Mouse (Mus musculus) layer of hippocampus, adult 9-11 months (tissue): Measurements from ENCODE around the gene BB287469.
"Not testable (repeated sequence)": the region's sequence is repeated elsewhere in the genome, so short reads cannot be mapped to it uniquely, and the experiment has no call there.

Experiments used
- DNase-seq: peaks from one replicate; pipeline ENCODE4 v3.0.0; 2022

BB287469 gene

GRCm38 (mm10) chr12:87816277-87816676 is at the start of gene BB287469:
Gene BB287469, plus strand, starts transcription at chr12:87816577.
- DNase-seq = not testable (repeated sequence)

- not testable (repeated sequence) for DNase-seq
Measured at GRCm38 (mm10) chr12:87775655-87776054, 40.7 kb upstream of the BB287469 start, which contains the start of gene Gm21319. Gene Gm21319, minus strand, starts transcription at chr12:87775755.

GRCm38 (mm10) chr12:87795212-87795611 is 21.2 kb upstream of the BB287469 start, which contains the start of gene Gm21936:
Gene Gm21936, plus strand, starts transcription at chr12:87795512.
- DNase-seq = not testable (repeated sequence)

GRCm38 (mm10) chr12:87797971-87798370 is 18.4 kb upstream of the BB287469 start:
- not testable (repeated sequence) for DNase-seq

- not testable (repeated sequence) for DNase-seq
Measured at GRCm38 (mm10) chr12:87842239-87842638, 25.9 kb downstream of the BB287469 start, which contains the start of gene Gm2001. Gene Gm2001, minus strand, starts transcription at chr12:87842339.

GRCm38 (mm10) chr12:87850657-87851056 is 34.3 kb downstream of the BB287469 start:
- not testable (repeated sequence) for DNase-seq

GRCm38 (mm10) chr12:87856067-87856466 is 39.7 kb downstream of the BB287469 start:
- not testable (repeated sequence) for DNase-seq

GRCm38 (mm10) chr12:87861740-87862692 is 45.6 kb downstream of the BB287469 start:
- DNase-seq = not testable (repeated sequence)

- DNase-seq = not testable (repeated sequence)
Measured at GRCm38 (mm10) chr12:87863638-87864037, 47.3 kb downstream of the BB287469 start.

- DNase-seq = not testable (repeated sequence)
Measured at GRCm38 (mm10) chr12:87864048-87864447, 47.7 kb downstream of the BB287469 start.
